Mouse (Mus musculus) embryonic facial prominence, embryonic 10.5 days (tissue): ENCODE measurements around the gene Map3k12. TPM values are rescaled to one million over a fixed set of nuclear protein-coding genes. Genes with fewer than 3 reads are reported as not detected.

Experiments
- DNase-seq: peaks from one replicate; pipeline ENCODE4 v3.0.0-alpha.2; 2017; ENCODE audit warnings: low spot score
- H3K27ac ChIP-seq: fragments of 300-500 bp; sonication (generic); replicated peaks from 2 replicates; pipeline ENCODE4 v1.5.1; 2016; ENCODE audit warnings: mild to moderate bottlenecking
- H3K27me3 ChIP-seq: fragments of 300-500 bp; sonication (generic); replicated peaks from 2 replicates; pipeline ENCODE4 v1.6.1; 2016; ENCODE audit warnings: low read depth, mild to moderate bottlenecking; ENCODE audit not compliant: poor library complexity, severe bottlenecking
- H3K36me3 ChIP-seq: fragments of 300-500 bp; sonication (generic); replicated peaks from 2 replicates; pipeline ENCODE4 v1.6.1; 2016; ENCODE audit warnings: mild to moderate bottlenecking, moderate library complexity
- H3K4me1 ChIP-seq: fragments of 300-500 bp; sonication (generic); 2 replicates; pipeline ENCODE4 v1.6.1; 2016
- H3K4me3 ChIP-seq: fragments of 300-500 bp; sonication (generic); 2 replicates; pipeline ENCODE4 v1.5.1; 2016; ENCODE audit warnings: mild to moderate bottlenecking, moderate library complexity
- H3K9me3 ChIP-seq: fragments of 300-500 bp; sonication (generic); 2 replicates; pipeline ENCODE4 v1.6.1; 2016; ENCODE audit warnings: mild to moderate bottlenecking
- WGBS: fragments of 180-500 bp; shearing (Covaris S2); methylation state at CpG from one replicate; pipeline ENCODE4 v1.1.7; 2016; 5-methylcytosine and 5-hydroxymethylcytosine counted together
- polyA plus RNA-seq: library from polyadenylated mRNA; unstranded; fragments of >200 nt; fragmentation: Nextera tagmentation; extraction: Ambion mirVana; gene quantifications from 2 replicates; pipeline ENCODE4 v1.2.1, GENCODE M21; 2016

The Map3k12 gene
- polyA plus RNA-seq, 1 experiment from 2014 or later = 32.3 TPM

- DNase-seq = no peak
- Histone ChIP-seq H3K27me3 (no peaks in the 10 kb centered on the region), H3K9me3 (no peaks in the 10 kb centered on the region), H3K27ac (no peak overlapping the region), H3K36me3 (peaks cover 90% of the 10 kb centered on the region), H3K4me1 (no peaks in the 10 kb centered on the region), H3K4me3 (no peak overlapping the region)
- WGBS = 91% methylated on average over 3 of the region's 3 CpGs
These were observed 15.4 kb upstream of the Map3k12 start for GRCm38 (mm10) chr15:102532106-102532900.

GRCm38 (mm10) chr15:102531586-102531985 lies 14.7 kb upstream of the Map3k12 start:
- WGBS = 88% methylated on average over 4 of the region's 4 CpGs
- no peaks in the 10 kb centered on the region for H3K27me3 ChIP-seq
- DNase-seq = no peak

GRCm38 (mm10) chr15:102530566-102530965 lies 13.7 kb upstream of the Map3k12 start:
- Histone ChIP-seq H3K36me3 (peaks cover 80% of the 10 kb centered on the region), H3K4me3 (no peak overlapping the region), H3K9me3 (no peaks in the 10 kb centered on the region), H3K4me1 (no peaks in the 10 kb centered on the region), H3K27ac (no peak overlapping the region), H3K27me3 (no peaks in the 10 kb centered on the region)
- WGBS = 82% methylated on average over 4 of the region's 4 CpGs
- DNase-seq = no peak

More at GRCm38 (mm10) chr15:102531586-102531985, 14.7 kb upstream of the Map3k12 start:
- H3K36me3 ChIP-seq = peaks cover 83% of the 10 kb centered on the region
- H3K4me1 ChIP-seq = no peaks in the 10 kb centered on the region
- no peaks in the 10 kb centered on the region for H3K9me3 ChIP-seq
- no peak overlapping the region for H3K27ac ChIP-seq
- H3K4me3 ChIP-seq = no peak overlapping the region

- no peak for DNase-seq
- Histone ChIP-seq H3K27me3 (no peaks in the 10 kb centered on the region), H3K4me3 (no peak overlapping the region), H3K9me3 (no peaks in the 10 kb centered on the region), H3K4me1 (no peaks in the 10 kb centered on the region), H3K36me3 (peaks cover 82% of the 10 kb centered on the region), H3K27ac (no peak overlapping the region)
- 86% methylated on average over 1 of the region's 1 CpGs for WGBS
These were observed 11.5 kb upstream of the Map3k12 start for GRCm38 (mm10) chr15:102528396-102528795.

- 80% methylated on average over 3 of the region's 3 CpGs for WGBS
- DNase-seq = no peak
These were observed 11.1 kb upstream of the Map3k12 start for GRCm38 (mm10) chr15:102527936-102528335.

GRCm38 (mm10) chr15:102526111-102527002 lies 9.5 kb upstream of the Map3k12 start:
- Histone ChIP-seq H3K4me1 (no peaks in the 10 kb centered on the region), H3K27ac (no peak overlapping the region), H3K9me3 (no peaks in the 10 kb centered on the region), H3K36me3 (peaks cover 80% of the 10 kb centered on the region), H3K4me3 (no peak overlapping the region), H3K27me3 (no peaks in the 10 kb centered on the region)
- 85% methylated on average over 6 of the region's 6 CpGs for WGBS
- no peak for DNase-seq

More at GRCm38 (mm10) chr15:102527936-102528335, 11.1 kb upstream of the Map3k12 start:
- no peak overlapping the region for H3K4me3 ChIP-seq
- H3K27ac ChIP-seq = no peak overlapping the region
- H3K4me1 ChIP-seq = no peaks in the 10 kb centered on the region
- no peaks in the 10 kb centered on the region for H3K27me3 ChIP-seq
- H3K36me3 ChIP-seq = peaks cover 79% of the 10 kb centered on the region
- H3K9me3 ChIP-seq = no peaks in the 10 kb centered on the region

- peak; percentile 83 for DNase-seq
- peaks cover 81% of the 10 kb centered on the region for H3K36me3 ChIP-seq
- no peak within 1 kb of the TSS for H3K27ac ChIP-seq
- peaks cover 6% of the 10 kb centered on the region for H3K4me1 ChIP-seq
- H3K27me3 ChIP-seq = no peaks in the 10 kb centered on the region
- H3K9me3 ChIP-seq = no peaks in the 10 kb centered on the region
- no peak within 1 kb of the TSS for H3K4me3 ChIP-seq
- 7% methylated on average over 3 of the region's 3 CpGs for WGBS
These were observed 8.1 kb upstream of the Map3k12 start, which contains the start of gene Npff for GRCm38 (mm10) chr15:102524892-102525485. Gene Npff, minus strand, starts transcription at chr15:102524942.

GRCm38 (mm10) chr15:102521480-102521879 lies 4.6 kb upstream of the Map3k12 start:
- WGBS = 89% methylated on average over 4 of the region's 4 CpGs

GRCm38 (mm10) chr15:102520416-102520815 lies 3.6 kb upstream of the Map3k12 start:
- peak overlapping the region; percentile 84; the same call in 1 of the 2 replicates for H3K4me3 ChIP-seq
- no peak for DNase-seq
- H3K27me3 ChIP-seq = no peaks in the 10 kb centered on the region
- no peaks in the 10 kb centered on the region for H3K9me3 ChIP-seq
- H3K36me3 ChIP-seq = peaks cover 47% of the 10 kb centered on the region
- H3K27ac ChIP-seq = no peak overlapping the region
- H3K4me1 ChIP-seq = peaks cover 38% of the 10 kb centered on the region
- WGBS = 86% methylated on average over 4 of the region's 4 CpGs

More at GRCm38 (mm10) chr15:102521480-102521879, 4.6 kb upstream of the Map3k12 start:
- Histone ChIP-seq H3K27ac (no peak overlapping the region), H3K36me3 (peaks cover 56% of the 10 kb centered on the region), H3K4me3 (no peak overlapping the region), H3K27me3 (no peaks in the 10 kb centered on the region), H3K4me1 (peaks cover 28% of the 10 kb centered on the region), H3K9me3 (no peaks in the 10 kb centered on the region)
- DNase-seq = no peak

- peak overlapping the region; percentile 84 for H3K4me3 ChIP-seq
- peak overlapping the region; percentile 99 for H3K27ac ChIP-seq
- H3K36me3 ChIP-seq = peaks cover 43% of the 10 kb centered on the region
- WGBS = 66% methylated on average over 17 of the region's 17 CpGs
- DNase-seq = no peak
- H3K9me3 ChIP-seq = no peaks in the 10 kb centered on the region
- H3K4me1 ChIP-seq = peaks cover 42% of the 10 kb centered on the region
- no peaks in the 10 kb centered on the region for H3K27me3 ChIP-seq
These were observed 2.6 kb upstream of the Map3k12 start for GRCm38 (mm10) chr15:102519211-102520141.

GRCm38 (mm10) chr15:102518859-102519201 lies 2.0 kb upstream of the Map3k12 start:
- peaks cover 37% of the 10 kb centered on the region for H3K36me3 ChIP-seq
- peak overlapping the region; percentile 99 for H3K27ac ChIP-seq
- DNase-seq = no peak
- H3K4me3 ChIP-seq = peak overlapping the region; percentile 84
- WGBS = 20% methylated on average over 9 of the region's 9 CpGs
- no peaks in the 10 kb centered on the region for H3K9me3 ChIP-seq
- peaks cover 42% of the 10 kb centered on the region for H3K4me1 ChIP-seq
- no peaks in the 10 kb centered on the region for H3K27me3 ChIP-seq
